Mouse (Mus musculus) limb, embryonic 14.5 days (tissue): ENCODE data around the gene Cct2. TPM values are rescaled to one million over a fixed set of nuclear protein-coding genes. Genes with fewer than 3 reads are reported as not detected.

Experiments used
- ATAC-seq: fragments of 200-750 bp; cut with Nextera tagmentation; 2 replicates; pipeline ENCODE4 v1.8.0; 2017; ENCODE audit warnings: low read depth, moderate number of reproducible peaks, moderate TSS enrichment; ENCODE audit not compliant: low FRiP score
- DNase-seq: peaks from one replicate; pipeline ENCODE4 v3.0.0-alpha.2; 2015; ENCODE audit warnings: low spot score
- H3K27ac ChIP-seq: fragments of 300-500 bp; sonication (generic); replicated peaks from 2 replicates; pipeline ENCODE4 v1.5.1; 2014; ENCODE audit warnings: low read depth, mild to moderate bottlenecking, low read length, moderate library complexity, mixed read lengths
- H3K27me3 ChIP-seq: fragments of 300-500 bp; sonication (generic); 2 replicates; pipeline ENCODE4 v1.6.1; 2014; ENCODE audit warnings: low read length, mixed read lengths; ENCODE audit not compliant: control insufficient read depth, insufficient read depth
- H3K36me3 ChIP-seq: fragments of 300-500 bp; sonication (generic); 2 replicates; pipeline ENCODE4 v1.6.1; 2014; ENCODE audit warnings: mild to moderate bottlenecking, low read length, moderate library complexity, mixed read lengths; ENCODE audit not compliant: control insufficient read depth, insufficient read depth
- H3K4me1 ChIP-seq: fragments of 300-500 bp; sonication (generic); 2 replicates; pipeline ENCODE4 v1.6.1; 2014; ENCODE audit warnings: antibody characterized with exemption, low read length, mixed read lengths; ENCODE audit not compliant: control insufficient read depth, insufficient read depth
- H3K4me2 ChIP-seq: fragments of 300-500 bp; sonication (generic); replicated peaks from 2 replicates; pipeline ENCODE4 v1.6.1; 2014; ENCODE audit warnings: low read depth, mild to moderate bottlenecking, low read length, moderate library complexity; ENCODE audit not compliant: severe bottlenecking
- H3K4me3 ChIP-seq: fragments of 300-500 bp; sonication (generic); replicated peaks from 2 replicates; pipeline ENCODE4 v1.5.1; 2014; ENCODE audit warnings: low read length
- H3K9ac ChIP-seq: fragments of 300-500 bp; sonication (generic); 2 replicates; pipeline ENCODE4 v1.6.1; 2014; ENCODE audit warnings: mild to moderate bottlenecking, low read depth, low read length, moderate library complexity; ENCODE audit not compliant: severe bottlenecking
- H3K9me3 ChIP-seq: fragments of 300-500 bp; sonication (generic); 2 replicates; pipeline ENCODE4 v1.6.1; 2016; ENCODE audit warnings: low read length; ENCODE audit not compliant: control insufficient read depth
- POLR2A ChIP-seq: fragments of 200-500 bp; IDR thresholded peaks from 2 replicates; pipeline ENCODE4 v1.8.0; 2012; ENCODE audit warnings: inconsistent platforms, mild to moderate bottlenecking, moderate library complexity, borderline replicate concordance; ENCODE audit not compliant: insufficient read depth, insufficient read length; ENCODE audit errors: extremely low read depth
- WGBS: fragments of 180-500 bp; shearing (Covaris S2); extraction: QIAGEN DNeasy Blood & Tissue Kit; methylation state at CpG from one replicate; pipeline ENCODE4 v1.1.7; 2014; 5-methylcytosine and 5-hydroxymethylcytosine counted together
- polyA plus RNA-seq, 2 experiments: library from polyadenylated mRNA; depleted of rRNA in 1 of 2; stranded (reverse) in 1 of 2; unstranded in 1 of 2; fragments of >200 nt; fragmentation: Nextera tagmentation in 1 of 2; extraction: Ambion mirVana in 1 of 2; gene quantifications; 2 replicates each; pipeline versions ENCODE4 v1.2.1 to v1.2.3; 2012 to 2014

Gene Cct2
- polyA plus RNA-seq, 2 experiments = 231 to 262 TPM

DNA sequence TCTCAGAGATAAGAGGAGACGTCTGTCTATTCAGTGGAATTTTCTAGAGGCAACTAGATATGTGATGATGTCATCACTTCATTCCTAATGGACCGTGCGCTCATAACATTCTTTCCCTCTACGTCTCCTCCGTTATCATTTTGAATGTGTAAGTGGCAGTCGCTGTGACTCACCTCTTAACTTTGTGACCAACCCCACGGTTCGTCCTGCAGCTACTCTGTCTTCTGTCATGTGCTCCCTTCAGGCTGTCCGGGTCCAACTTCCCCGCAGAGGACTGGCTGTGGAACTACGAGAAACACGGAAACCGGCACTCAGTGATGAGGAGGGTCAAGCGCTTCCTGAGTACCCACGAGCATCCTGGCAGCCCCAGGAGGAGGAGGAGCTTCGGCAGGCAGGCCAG, 39.9 kb downstream of the Cct2 start:
- no peak for TF ChIP-seq POLR2A
- 58% methylated on average over 16 of the region's 16 CpGs for WGBS
- Histone ChIP-seq H3K4me3 (no peak overlapping the region; the same call in 1 of the 2 replicates), H3K4me2 (peak overlapping the region; percentile 33), H3K9me3 (no peaks in the 10 kb centered on the region), H3K9ac (no peak overlapping the region), H3K4me1 (peaks cover 10% of the 10 kb centered on the region), H3K27me3 (no peaks in the 10 kb centered on the region), H3K27ac (no peak overlapping the region), H3K36me3 (no peaks in the 10 kb centered on the region)
- peak; percentile 25 for DNase-seq
- ATAC-seq = no peak

DNA sequence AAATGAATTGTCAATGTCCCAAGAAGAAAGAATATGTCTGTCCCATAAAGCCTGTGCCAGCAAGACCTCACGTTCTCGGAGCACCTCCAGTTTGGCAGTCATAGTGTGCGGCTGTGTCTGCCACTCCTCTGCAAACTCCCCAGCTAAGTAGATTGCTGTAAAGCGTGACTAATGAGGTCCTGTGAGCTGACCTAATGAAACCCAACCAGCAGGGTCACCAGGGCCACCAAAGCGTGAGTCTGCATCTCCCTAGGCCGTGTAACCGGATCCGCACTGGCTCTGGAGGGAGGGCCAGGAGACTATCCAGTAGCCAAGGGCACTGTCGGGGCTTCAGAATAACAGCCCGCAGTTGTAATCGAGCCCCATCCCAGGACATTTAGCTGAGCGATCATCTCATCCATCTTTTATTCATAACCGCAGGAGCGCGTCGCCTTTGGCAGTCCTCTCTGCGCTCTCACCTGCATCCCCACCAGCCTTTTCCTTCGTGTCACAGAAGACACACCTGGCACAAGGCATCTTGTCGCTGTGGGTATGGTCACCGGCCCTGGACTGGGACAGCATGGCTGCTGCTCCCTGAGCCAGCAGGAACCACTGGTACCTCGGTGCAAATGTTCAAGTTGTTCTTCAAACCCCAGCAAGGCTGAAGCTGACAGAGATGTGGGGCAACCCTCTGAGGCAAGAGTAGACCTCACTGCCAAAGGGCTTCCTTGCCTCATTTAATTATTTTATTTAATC, 42.4 kb downstream of the Cct2 start:
- Histone ChIP-seq H3K27me3 (no peaks in the 10 kb centered on the region), H3K4me3 (no peak overlapping the region), H3K4me1 (peaks cover 10% of the 10 kb centered on the region), H3K36me3 (no peaks in the 10 kb centered on the region), H3K27ac (no peak overlapping the region), H3K4me2 (no peak overlapping the region), H3K9ac (no peak overlapping the region), H3K9me3 (no peaks in the 10 kb centered on the region)
- WGBS = 20% methylated on average over 21 of the region's 21 CpGs
- DNase-seq (peak; percentile 49), ATAC-seq (peak; percentile 80)
- TF ChIP-seq POLR2A = no peak

DNA sequence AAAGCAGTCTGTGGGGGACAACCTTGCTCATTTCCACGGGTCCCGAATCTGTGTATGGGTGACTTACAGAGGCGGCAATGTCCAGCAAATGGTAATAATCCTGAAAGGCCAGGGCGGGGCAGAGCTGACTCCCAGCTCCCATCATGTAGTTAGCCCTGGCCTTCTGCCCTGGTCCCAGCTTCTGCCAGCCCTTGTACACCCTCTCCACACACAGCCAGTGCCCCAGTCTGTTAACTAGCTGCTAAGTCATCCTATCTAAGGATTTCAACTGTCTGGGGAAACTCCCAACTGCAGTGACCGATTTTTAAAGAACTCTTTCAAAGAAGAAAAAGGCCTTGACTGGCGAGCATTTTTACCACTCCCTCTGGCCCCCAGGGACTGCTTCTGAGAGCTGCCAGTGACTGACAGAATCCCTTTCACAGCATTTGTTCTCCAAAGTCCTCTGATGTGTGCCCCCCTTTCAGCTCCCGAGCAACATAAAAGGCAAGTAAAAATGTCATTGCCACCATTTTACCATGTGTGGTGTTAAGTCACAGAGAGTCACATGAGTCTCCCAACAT, 45.3 kb downstream of the Cct2 start:
- ATAC-seq (no peak), DNase-seq (no peak)
- H3K4me2 ChIP-seq = no peak overlapping the region
- no peak for TF ChIP-seq POLR2A
- H3K36me3 ChIP-seq = no peaks in the 10 kb centered on the region
- no peak overlapping the region for H3K9ac ChIP-seq
- no peak overlapping the region for H3K27ac ChIP-seq
- peaks cover 12% of the 10 kb centered on the region for H3K4me1 ChIP-seq
- H3K9me3 ChIP-seq = no peaks in the 10 kb centered on the region
- 56% methylated on average over 7 of the region's 7 CpGs for WGBS
- H3K4me3 ChIP-seq = no peak overlapping the region
- no peaks in the 10 kb centered on the region for H3K27me3 ChIP-seq

DNA sequence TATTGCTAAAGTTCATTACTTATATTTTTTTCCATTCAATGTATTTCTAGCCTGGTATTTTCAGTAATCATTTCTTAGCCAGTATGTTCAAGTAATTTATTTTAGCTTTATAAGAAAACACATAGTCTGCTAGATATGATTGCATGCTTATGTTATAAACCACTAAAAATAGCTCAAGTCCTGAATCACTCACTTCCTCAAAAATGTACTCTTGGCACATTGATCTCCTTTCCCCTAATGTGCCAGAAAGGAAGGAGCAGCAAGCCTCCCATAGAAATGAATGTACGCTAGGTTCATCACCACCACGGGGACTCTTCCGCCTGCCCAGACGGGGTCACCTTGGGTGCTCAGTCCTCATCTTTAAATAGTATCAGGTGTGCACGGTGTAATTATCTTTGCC, 49.0 kb downstream of the Cct2 start:
- Histone ChIP-seq H3K4me1 (peaks cover 4% of the 10 kb centered on the region; the same call in 1 of the 2 replicates), H3K9me3 (no peaks in the 10 kb centered on the region), H3K36me3 (no peaks in the 10 kb centered on the region), H3K9ac (no peak overlapping the region), H3K4me3 (no peak overlapping the region), H3K27ac (no peak overlapping the region), H3K27me3 (no peaks in the 10 kb centered on the region), H3K4me2 (no peak overlapping the region)
- no peak for TF ChIP-seq POLR2A
- WGBS = 84% methylated on average over 5 of the region's 5 CpGs
- ATAC-seq (no peak), DNase-seq (no peak)

DNA sequence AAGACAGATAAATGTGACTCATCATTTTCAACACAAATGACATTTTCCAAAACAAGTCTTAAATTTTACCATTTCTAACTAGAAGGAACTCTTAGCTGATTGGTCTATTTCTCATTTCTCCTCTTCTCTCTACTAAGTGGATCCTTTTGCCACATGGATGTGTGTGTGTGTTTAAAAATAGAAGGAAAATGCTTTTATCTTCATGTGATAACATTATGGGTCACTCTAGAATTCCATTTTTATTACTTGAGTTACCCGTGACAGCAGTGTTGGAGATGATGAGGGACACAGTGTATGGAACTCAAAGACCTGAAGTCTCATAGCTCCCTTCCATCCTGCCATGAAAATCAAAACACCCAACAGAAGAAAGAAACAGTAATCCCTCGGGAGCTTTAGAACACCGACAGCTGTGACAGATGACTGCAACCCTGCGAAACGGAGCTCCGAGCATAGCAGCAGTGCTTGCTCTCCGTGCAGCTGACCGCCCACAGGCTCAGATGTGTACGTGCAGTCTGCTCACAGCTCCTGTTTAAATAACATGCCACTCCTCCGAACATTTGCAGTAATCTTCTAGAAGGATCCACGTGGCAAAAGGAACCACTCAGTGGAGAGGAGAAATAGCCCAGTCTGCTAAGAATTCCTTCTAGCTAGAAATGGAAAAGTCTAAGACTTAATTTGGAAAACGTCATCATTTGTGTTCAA, 49.8 kb downstream of the Cct2 start:
- no peaks in the 10 kb centered on the region for H3K27me3 ChIP-seq
- H3K36me3 ChIP-seq = no peaks in the 10 kb centered on the region
- H3K4me3 ChIP-seq = no peak overlapping the region
- H3K4me1 ChIP-seq = peaks cover 4% of the 10 kb centered on the region; the same call in 1 of the 2 replicates
- H3K4me2 ChIP-seq = 0 out of 2 replicates have a peak overlapping the region, but pooled peaks have one; percentile 1
- no peak overlapping the region for H3K9ac ChIP-seq
- no peak for TF ChIP-seq POLR2A
- H3K27ac ChIP-seq = no peak overlapping the region
- H3K9me3 ChIP-seq = no peaks in the 10 kb centered on the region
- peak; percentile 62 for DNase-seq
- peak; percentile 86 for ATAC-seq
- WGBS = 21% methylated on average over 12 of the region's 12 CpGs
